Mouse (Mus musculus) kidney, embryonic 16.5 days (tissue): ENCODE data around the gene Timm10. TPM values are rescaled to one million over a fixed set of nuclear protein-coding genes. Genes with fewer than 3 reads are reported as not detected.

Experiments used
- ATAC-seq: fragments of 200-750 bp; cut with Nextera tagmentation; 2 replicates; pipeline ENCODE4 v1.8.0; 2017; ENCODE audit warnings: moderate TSS enrichment; ENCODE audit not compliant: low FRiP score, low TSS enrichment
- H3K27ac ChIP-seq: fragments of 300-500 bp; sonication (generic); 2 replicates; pipeline ENCODE4 v1.5.1; 2014; ENCODE audit warnings: low read length
- H3K27me3 ChIP-seq: fragments of 300-500 bp; sonication (generic); 2 replicates; pipeline ENCODE4 v1.6.1; 2014; ENCODE audit warnings: low read length, control low read depth, mixed read lengths; ENCODE audit not compliant: insufficient read depth
- H3K36me3 ChIP-seq: fragments of 300-500 bp; sonication (generic); 2 replicates; pipeline ENCODE4 v1.6.1; 2014; ENCODE audit warnings: low read length, control low read depth, mixed read lengths; ENCODE audit not compliant: insufficient read depth
- H3K4me1 ChIP-seq: fragments of 300-500 bp; sonication (generic); 2 replicates; pipeline ENCODE4 v1.6.1; 2014; ENCODE audit warnings: low read length, control low read depth, mixed read lengths; ENCODE audit not compliant: insufficient read depth
- H3K4me2 ChIP-seq: fragments of 300-500 bp; sonication (generic); replicated peaks from 2 replicates; pipeline ENCODE4 v1.6.1; 2014; ENCODE audit warnings: low read depth, low read length
- H3K4me3 ChIP-seq: fragments of 300-500 bp; sonication (generic); 2 replicates; pipeline ENCODE4 v1.5.1; 2014; ENCODE audit warnings: mild to moderate bottlenecking, low read length
- H3K9ac ChIP-seq: fragments of 300-500 bp; sonication (generic); replicated peaks from 2 replicates; pipeline ENCODE4 v1.6.1; 2014; ENCODE audit warnings: low read length
- H3K9me3 ChIP-seq: fragments of 300-500 bp; sonication (generic); 2 replicates; pipeline ENCODE4 v1.6.1; 2016; ENCODE audit warnings: low read length, control low read depth
- WGBS: fragments of 180-500 bp; shearing (Covaris S2); extraction: QIAGEN DNeasy Blood & Tissue Kit; methylation state at CpG from one replicate; pipeline ENCODE4 v1.1.7; 2014; 5-methylcytosine and 5-hydroxymethylcytosine counted together
- polyA plus RNA-seq: library from polyadenylated mRNA; unstranded; fragments of >200 nt; fragmentation: Nextera tagmentation; extraction: Ambion mirVana; gene quantifications from 2 replicates; pipeline ENCODE4 v1.2.1, GENCODE M21; 2015

Timm10 gene
- polyA plus RNA-seq, 1 experiment from 2014 or later: 66.6 TPM

- no peaks in the 10 kb centered on the region for H3K9me3 ChIP-seq
- peaks cover 6% of the 10 kb centered on the region for H3K4me1 ChIP-seq
- no peaks in the 10 kb centered on the region for H3K36me3 ChIP-seq
- H3K27ac ChIP-seq: no peak overlapping the region
- no peaks in the 10 kb centered on the region for H3K27me3 ChIP-seq
- peak overlapping the region; percentile 31 for H3K4me3 ChIP-seq
- ATAC-seq: peak; percentile 72
- 27% methylated on average over 26 of the region's 26 CpGs for WGBS
- peak overlapping the region; percentile 55 for H3K4me2 ChIP-seq
- peak overlapping the region; percentile 37 for H3K9ac ChIP-seq
Measured at GRCm38 (mm10) chr2:84810886-84811577, 15.8 kb upstream of the Timm10 start.

DNA sequence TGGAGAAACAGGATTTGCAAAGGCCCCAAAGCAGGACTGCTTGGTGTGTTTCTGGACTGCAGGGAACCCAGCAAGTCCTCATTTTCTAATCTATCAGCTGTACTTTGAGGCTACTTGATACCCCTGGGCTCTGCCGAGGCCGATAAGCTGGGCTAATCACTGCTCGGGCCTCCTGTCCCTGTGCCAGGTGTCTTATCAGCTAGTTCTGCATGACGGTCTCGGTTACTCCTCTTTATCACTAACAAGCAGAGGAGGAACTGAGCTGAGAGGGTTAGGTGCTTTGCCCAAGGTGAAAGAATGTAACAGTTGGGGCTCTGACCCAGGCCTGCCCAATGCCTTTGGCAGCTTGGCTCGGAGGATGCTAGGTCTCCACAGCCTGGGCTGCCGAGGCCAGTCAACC lies 14.9 kb upstream of the Timm10 start:
- H3K4me2 ChIP-seq: no peak overlapping the region
- 64% methylated on average over 7 of the region's 7 CpGs for WGBS

GRCm38 (mm10) chr2:84812676-84813075 lies 14.1 kb upstream of the Timm10 start:
- no peaks in the 10 kb centered on the region for H3K27me3 ChIP-seq
- peaks cover 6% of the 10 kb centered on the region for H3K4me1 ChIP-seq
- H3K4me3 ChIP-seq: no peak overlapping the region
- no peak overlapping the region for H3K9ac ChIP-seq
- WGBS: 84% methylated on average over 6 of the region's 6 CpGs
- ATAC-seq: no peak
- no peak overlapping the region for H3K4me2 ChIP-seq
- H3K36me3 ChIP-seq: no peaks in the 10 kb centered on the region
- no peaks in the 10 kb centered on the region for H3K9me3 ChIP-seq
- H3K27ac ChIP-seq: no peak overlapping the region

More for the DNA sequence above, 14.9 kb upstream of the Timm10 start:
- H3K27me3 ChIP-seq: no peaks in the 10 kb centered on the region
- H3K9me3 ChIP-seq: no peaks in the 10 kb centered on the region
- ATAC-seq: peak; percentile 50
- no peaks in the 10 kb centered on the region for H3K36me3 ChIP-seq
- H3K27ac ChIP-seq: no peak overlapping the region
- no peak overlapping the region for H3K4me3 ChIP-seq
- no peak overlapping the region for H3K9ac ChIP-seq
- H3K4me1 ChIP-seq: peaks cover 6% of the 10 kb centered on the region

DNA sequence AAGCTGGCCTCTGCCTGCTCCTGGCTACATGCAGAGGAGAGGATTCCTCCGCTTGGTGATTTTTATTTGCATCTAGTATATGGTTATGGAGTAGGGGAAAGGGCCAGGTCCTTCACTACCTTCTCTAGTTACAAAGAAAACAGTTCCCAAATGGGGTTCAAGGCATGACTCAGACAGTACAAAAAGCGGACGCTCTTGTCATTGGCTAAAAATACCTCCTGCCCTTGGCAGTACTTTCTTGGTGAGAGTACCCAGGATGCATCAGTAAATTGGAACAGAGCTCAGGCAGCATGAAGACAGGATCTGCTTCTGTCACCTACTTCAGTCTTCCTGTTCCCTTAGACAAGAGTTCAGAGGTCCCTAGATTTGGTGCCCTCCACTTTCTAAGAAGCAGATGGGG lies 6.9 kb upstream of the Timm10 start:
- H3K4me1 ChIP-seq: 0 out of 2 replicates have a peak, but pooled peaks cover 9% of the 10 kb centered on the region
- no peaks in the 10 kb centered on the region for H3K9me3 ChIP-seq
- no peak overlapping the region for H3K27ac ChIP-seq
- H3K9ac ChIP-seq: no peak overlapping the region
- H3K36me3 ChIP-seq: no peaks in the 10 kb centered on the region
- WGBS: 20% methylated on average over 3 of the region's 3 CpGs
- H3K4me3 ChIP-seq: no peak overlapping the region
- ATAC-seq: no peak
- no peak overlapping the region for H3K4me2 ChIP-seq
- no peaks in the 10 kb centered on the region for H3K27me3 ChIP-seq

DNA sequence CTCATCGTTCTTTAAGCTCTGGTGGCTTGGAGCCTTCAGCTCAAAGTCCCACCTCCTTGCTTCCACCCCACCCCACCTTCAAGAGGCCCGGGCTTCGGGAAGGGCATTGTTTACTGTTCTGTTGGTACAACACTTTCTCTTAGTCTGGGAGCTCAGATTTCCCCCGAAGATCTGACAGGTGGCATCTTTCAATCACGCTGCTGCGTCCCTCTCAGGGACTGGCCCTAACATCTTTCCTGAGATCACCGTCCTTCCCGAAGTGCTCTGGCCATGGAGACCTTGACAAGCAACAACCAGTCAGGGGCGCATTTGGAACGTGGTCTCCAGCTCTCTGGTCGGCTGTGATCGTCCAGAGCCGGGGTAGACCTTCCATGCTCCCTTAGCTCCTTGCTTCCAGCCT lies 4.2 kb upstream of the Timm10 start, which contains the start of gene Smtnl1:
Gene Smtnl1, minus strand, starts transcription at position 101 of the 400 bp plus-strand sequence.
- H3K27ac ChIP-seq: 0 out of 2 replicates have a peak within 1 kb of the TSS, but pooled peaks have one; percentile 1
- no peak for ATAC-seq
- 50% methylated on average over 13 of the region's 13 CpGs for WGBS

DNA sequence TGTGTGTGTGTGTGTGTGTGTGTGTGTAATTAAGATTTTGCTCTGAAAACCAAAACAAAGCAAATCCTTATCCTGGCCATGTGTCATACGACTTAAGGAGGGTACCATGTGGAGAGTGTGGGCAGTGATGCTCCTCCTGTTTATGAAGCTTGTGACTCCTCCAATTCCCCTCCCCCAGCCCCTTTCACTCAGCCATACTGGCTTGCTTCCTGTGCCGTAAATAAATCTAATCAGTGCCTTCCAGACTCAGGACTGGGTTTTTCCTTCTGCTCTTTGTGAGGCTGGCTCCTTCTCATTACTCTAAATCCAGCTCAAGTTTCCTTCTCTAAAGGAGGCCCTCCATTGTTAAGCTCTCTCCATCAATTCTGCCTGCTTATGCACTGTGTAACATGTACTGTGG lies 3.6 kb upstream of the Timm10 start:
- H3K4me1 ChIP-seq: peaks cover 20% of the 10 kb centered on the region
- 15% methylated on average over 2 of the region's 2 CpGs for WGBS
- no peak overlapping the region for H3K4me3 ChIP-seq
- H3K36me3 ChIP-seq: no peaks in the 10 kb centered on the region
- no peaks in the 10 kb centered on the region for H3K9me3 ChIP-seq
- no peak overlapping the region for H3K9ac ChIP-seq
- H3K4me2 ChIP-seq: no peak overlapping the region
- no peak for ATAC-seq
- no peak overlapping the region for H3K27ac ChIP-seq
- no peaks in the 10 kb centered on the region for H3K27me3 ChIP-seq

More for the DNA sequence above, 4.2 kb upstream of the Timm10 start, which contains the start of gene Smtnl1:
- Histone ChIP-seq H3K9ac (no peak within 1 kb of the TSS), H3K4me1 (peaks cover 14% of the 10 kb centered on the region; the same call in 1 of the 2 replicates), H3K9me3 (no peaks in the 10 kb centered on the region), H3K27me3 (no peaks in the 10 kb centered on the region), H3K4me2 (no peak within 1 kb of the TSS), H3K36me3 (no peaks in the 10 kb centered on the region), H3K4me3 (no peak within 1 kb of the TSS)

- H3K27ac ChIP-seq: peak overlapping the region; percentile 30; the same call in 1 of the 2 replicates
- H3K4me2 ChIP-seq: peak overlapping the region; percentile 96
- no peaks in the 10 kb centered on the region for H3K27me3 ChIP-seq
- H3K36me3 ChIP-seq: 0 out of 2 replicates have a peak, but pooled peaks cover 11% of the 10 kb centered on the region
- peak overlapping the region; percentile 80 for H3K9ac ChIP-seq
- no peaks in the 10 kb centered on the region for H3K9me3 ChIP-seq
- ATAC-seq: peak; percentile 47
- H3K4me1 ChIP-seq: peaks cover 20% of the 10 kb centered on the region
- H3K4me3 ChIP-seq: peak overlapping the region; percentile 90
- under 1% methylated on average over 29 of the region's 29 CpGs for WGBS
Measured at GRCm38 (mm10) chr2:84827283-84827920, 605 bp downstream of the Timm10 start.

GRCm38 (mm10) chr2:84831666-84832391 lies 5.0 kb downstream of the Timm10 start:
- Histone ChIP-seq H3K4me2 (no peak overlapping the region), H3K27ac (no peak overlapping the region)

GRCm38 (mm10) chr2:84837107-84837506 lies 10.3 kb downstream of the Timm10 start:
- H3K36me3 ChIP-seq: no peaks in the 10 kb centered on the region
- H3K27ac ChIP-seq: no peak overlapping the region
- peaks cover 24% of the 10 kb centered on the region for H3K4me1 ChIP-seq

More at GRCm38 (mm10) chr2:84831666-84832391, 5.0 kb downstream of the Timm10 start:
- Histone ChIP-seq H3K9ac (0 out of 2 replicates have a peak overlapping the region, but pooled peaks have one; percentile 1), H3K4me3 (no peak overlapping the region), H3K36me3 (0 out of 2 replicates have a peak, but pooled peaks cover 11% of the 10 kb centered on the region), H3K4me1 (peaks cover 8% of the 10 kb centered on the region), H3K9me3 (no peaks in the 10 kb centered on the region), H3K27me3 (no peaks in the 10 kb centered on the region)
- peak; percentile 74 for ATAC-seq
- 31% methylated on average over 10 of the region's 10 CpGs for WGBS

More at GRCm38 (mm10) chr2:84837107-84837506, 10.3 kb downstream of the Timm10 start:
- Histone ChIP-seq H3K4me3 (no peak overlapping the region), H3K9me3 (no peaks in the 10 kb centered on the region), H3K27me3 (peaks cover 11% of the 10 kb centered on the region; the same call in 1 of the 2 replicates), H3K4me2 (no peak overlapping the region), H3K9ac (no peak overlapping the region)
- ATAC-seq: no peak
- 56% methylated on average over 8 of the region's 8 CpGs for WGBS
